Mouse (Mus musculus) adrenal gland, adult 2 months (tissue): ENCODE measurements at regions not wholly inside any gene's neighbourhood (a gene's known extent, or its start where the extent isn't known, plus 50 kb on each side); places are given as distances from the start of the nearest gene placed in this dataset.

Source experiments
- DNase-seq: peaks from one replicate; pipeline ENCODE4 v3.0.0; 2021

GRCm38 (mm10) chr19:6645912-6646311 is 103.1 kb upstream of the Slc22a12 start:
- no peak for DNase-seq

DNA sequence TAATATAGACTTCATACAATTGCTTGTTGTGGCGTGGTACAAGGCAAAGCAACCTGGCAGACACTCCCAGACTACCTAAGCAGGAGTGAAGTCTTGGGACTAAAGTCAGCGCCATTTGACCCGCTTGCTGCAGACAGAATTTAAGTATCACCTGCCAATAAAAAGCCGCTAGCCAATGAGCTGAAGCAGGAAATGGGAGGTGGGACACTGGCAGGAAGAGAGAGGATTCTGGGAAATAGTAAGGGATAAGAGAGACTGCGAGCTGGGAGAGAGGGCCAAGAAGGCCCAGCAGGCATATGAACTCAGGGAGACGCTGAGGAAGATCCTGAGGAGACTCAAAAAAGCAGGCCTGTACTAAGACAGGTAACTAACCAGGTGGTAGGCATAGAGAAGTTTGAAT is 102.0 kb upstream of the Slc22a12 start:
- no peak for DNase-seq

DNA sequence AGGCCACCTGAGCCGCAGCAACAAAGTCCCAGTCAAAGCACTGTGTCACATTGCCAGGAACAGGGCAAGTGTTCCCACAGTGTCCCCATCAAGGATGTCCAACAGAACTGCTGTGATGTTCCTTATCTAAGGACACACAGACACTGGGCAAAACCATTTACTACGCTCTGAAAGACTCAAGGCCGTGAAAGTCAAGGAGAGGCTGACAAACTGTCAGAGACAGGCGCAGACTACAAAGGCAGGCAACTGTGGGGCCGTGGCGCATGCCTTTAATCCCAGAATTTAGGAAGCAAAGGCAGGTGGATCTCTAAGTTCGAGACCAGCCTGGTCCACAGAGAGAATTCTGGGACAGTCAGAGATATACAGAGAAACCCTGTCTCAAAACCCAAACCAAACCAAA is 96.8 kb upstream of the Slc22a12 start:
- DNase-seq = peak; percentile 22

DNA sequence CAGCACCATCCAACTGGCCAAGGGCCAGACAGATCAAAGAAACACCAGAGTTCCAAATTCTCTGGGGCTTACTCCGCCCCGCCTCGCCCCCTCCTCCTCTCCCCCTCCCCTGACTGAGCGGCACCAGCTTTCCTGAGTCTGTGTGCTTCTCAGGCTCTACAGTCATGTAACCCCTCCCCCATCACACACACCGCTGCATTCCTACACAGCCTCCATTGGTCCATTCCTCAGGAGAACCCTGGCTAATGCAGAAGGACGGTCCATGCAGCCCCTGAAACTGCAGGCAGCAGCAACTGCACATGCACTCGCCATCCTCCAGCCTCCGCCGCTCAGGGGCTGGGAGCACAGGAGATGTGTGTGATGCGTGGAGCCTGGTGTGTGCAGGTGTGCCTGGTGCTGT is 90.6 kb upstream of the Slc22a12 start:
- DNase-seq = peak; percentile 34

GRCm38 (mm10) chr19:6631817-6632216 is 89.0 kb upstream of the Slc22a12 start:
- no peak for DNase-seq

DNA sequence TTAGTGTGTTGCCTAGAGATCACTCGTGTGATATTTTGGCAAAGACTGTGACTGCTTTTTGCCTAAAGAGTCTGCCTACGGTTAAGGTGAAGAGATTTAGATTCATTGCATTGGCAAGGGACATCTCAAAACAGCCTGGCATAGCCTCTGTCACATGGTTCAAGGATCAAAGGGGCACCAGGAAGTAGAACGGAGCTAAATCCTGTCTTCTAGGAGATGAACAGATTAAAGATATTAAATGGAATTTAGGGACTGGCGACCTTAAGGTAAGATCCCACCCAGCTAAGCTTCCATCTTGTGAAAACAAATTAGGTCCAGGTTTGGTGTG is 87.7 kb upstream of the Slc22a12 start:
- no peak for DNase-seq

GRCm38 (mm10) chr19:6629911-6630612 is 87.2 kb upstream of the Slc22a12 start:
- DNase-seq = no peak

- no peak for DNase-seq
These were observed 82.7 kb upstream of the Slc22a12 start for GRCm38 (mm10) chr19:6625574-6625973.

GRCm38 (mm10) chr19:6621023-6621422 is 78.2 kb upstream of the Slc22a12 start:
- no peak for DNase-seq

- no peak for DNase-seq
These were observed 76.7 kb upstream of the Slc22a12 start for GRCm38 (mm10) chr19:6619546-6619945.

DNA sequence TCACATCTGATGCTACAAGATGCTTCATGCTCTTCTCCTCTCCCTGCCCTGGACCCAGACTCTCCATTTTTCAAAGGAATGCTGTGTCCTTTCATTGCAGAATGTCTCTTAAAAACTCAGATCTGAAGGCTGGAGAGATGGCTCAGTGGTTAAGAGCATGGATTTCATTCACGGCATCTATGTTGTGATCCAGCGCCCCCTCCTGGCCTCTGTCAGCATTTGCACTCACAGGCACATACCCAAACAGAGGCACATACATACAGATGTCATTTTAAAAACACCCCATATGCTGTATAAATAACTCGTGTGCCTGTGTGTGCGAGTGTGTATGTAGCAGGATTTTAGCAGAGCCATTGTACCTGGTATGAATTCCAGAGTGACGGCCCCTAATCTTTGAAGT is 73.8 kb upstream of the Slc22a12 start:
- DNase-seq = no peak

DNA sequence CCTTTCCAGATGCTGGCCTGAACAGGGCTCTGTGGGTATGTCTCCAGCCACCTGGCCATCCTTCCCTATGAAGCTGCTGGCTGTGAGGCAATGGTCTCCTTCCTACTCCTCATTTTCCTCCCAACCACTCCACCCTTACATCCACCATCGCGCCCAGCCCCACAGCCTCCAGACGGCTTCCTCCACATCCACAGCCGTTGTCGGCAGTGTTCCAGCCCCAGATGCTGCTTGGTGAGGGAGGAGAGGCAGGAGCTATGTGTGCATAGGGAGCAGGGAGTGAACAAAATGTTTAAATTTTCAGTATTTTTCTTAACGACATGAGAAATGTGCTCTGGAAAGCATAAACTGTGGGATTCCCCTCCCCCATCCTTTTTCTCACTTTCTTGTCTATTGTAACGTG is 69.6 kb upstream of the Slc22a12 start:
- DNase-seq = no peak

- DNase-seq = no peak
These were observed 69.1 kb upstream of the Slc22a12 start for GRCm38 (mm10) chr19:6611921-6612320.

GRCm38 (mm10) chr19:6610715-6611114 is 67.9 kb upstream of the Slc22a12 start:
- DNase-seq = no peak

DNA sequence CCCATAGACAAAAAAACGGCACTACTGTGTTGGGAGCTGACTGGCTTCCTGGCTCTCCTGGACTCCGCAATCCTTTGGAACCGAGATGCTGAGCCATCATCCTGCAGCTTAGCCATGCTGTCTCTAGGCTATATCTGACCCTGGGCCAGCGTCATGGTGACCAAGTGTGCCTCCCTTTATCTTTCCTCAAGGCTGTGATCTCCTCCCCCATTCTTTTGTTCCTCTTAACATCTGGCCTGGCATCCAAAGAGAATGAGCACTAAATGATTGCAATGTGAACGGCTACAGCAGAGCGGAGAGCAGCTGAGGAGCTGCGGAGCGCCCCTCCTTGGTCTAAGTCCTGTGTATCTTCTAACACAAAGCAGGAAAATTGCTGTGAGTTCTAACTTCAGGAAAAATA is 67.2 kb upstream of the Slc22a12 start:
- no peak for DNase-seq

- no peak for DNase-seq
These were observed 64.7 kb upstream of the Slc22a12 start for GRCm38 (mm10) chr19:6607501-6607900.

DNA sequence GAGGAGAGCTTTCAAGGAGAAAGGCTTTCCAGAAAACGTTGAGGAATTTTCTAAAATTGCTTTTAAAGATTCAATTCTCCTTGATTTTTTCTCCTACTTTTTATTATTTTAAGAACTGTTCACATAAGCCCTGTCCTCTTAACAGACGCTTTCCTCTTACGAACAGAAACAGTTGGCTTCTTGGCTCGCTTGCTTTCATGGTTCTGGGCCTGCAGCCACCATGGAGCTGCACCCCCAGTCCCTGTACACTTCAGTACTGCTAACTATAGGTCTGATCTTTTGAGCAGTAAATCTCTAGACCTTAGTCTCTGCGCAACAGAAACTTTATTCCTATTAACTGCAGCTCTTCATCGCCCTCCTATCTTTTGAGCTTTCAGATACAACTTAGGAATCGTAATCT is 63.8 kb upstream of the Slc22a12 start:
- DNase-seq = no peak

- DNase-seq = no peak
These were observed 61.9 kb upstream of the Slc22a12 start for GRCm38 (mm10) chr19:6604702-6605101.

- DNase-seq = no peak
These were observed 58.2 kb upstream of the Slc22a12 start for GRCm38 (mm10) chr19:6600873-6601530.

GRCm38 (mm10) chr19:6599281-6599680 is 56.4 kb upstream of the Slc22a12 start:
- no peak for DNase-seq

GRCm38 (mm10) chr19:6598186-6598585 is 55.4 kb upstream of the Slc22a12 start:
- no peak for DNase-seq

DNA sequence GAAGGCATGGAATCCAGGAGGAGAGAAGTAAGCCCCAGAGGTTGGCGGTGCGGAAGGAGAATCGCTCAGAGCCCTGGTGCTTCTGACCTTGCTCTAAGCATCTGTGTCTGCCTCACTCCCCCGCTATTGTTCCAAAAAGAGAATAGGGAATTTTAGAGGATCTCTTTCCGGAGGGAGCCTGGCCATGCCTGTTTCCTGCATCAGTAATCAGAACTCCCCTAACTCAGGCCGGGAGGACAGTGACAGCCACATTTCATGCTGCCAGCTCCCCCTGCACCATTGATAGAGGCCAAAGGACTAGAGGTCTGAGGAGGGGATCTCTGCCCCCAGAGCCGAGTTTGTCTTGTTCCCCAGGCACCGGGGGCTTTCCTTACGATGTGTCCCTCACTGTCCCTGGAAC is 53.0 kb upstream of the Slc22a12 start:
- DNase-seq = no peak
